Mouse (Mus musculus) adrenal gland, adult (tissue): ENCODE data around the gene Kcnn1.

ENCODE experiments used
- DNase-seq, 2 experiments: peaks; one replicate each; pipeline ENCODE4 v3.0.0; 2022 to 2023; ENCODE audit warnings: low spot score in 1 of 2; ENCODE audit not compliant: inconsistent age in 2 of 2

The Kcnn1 gene

GRCm38 (mm10) chr8:70893656-70894384, 30.8 kb upstream of the Kcnn1 start:
- peak; percentile 66 to 86 for DNase-seq

- no peak for DNase-seq
Measured at GRCm38 (mm10) chr8:70892896-70893655, 30.0 kb upstream of the Kcnn1 start.

- peak in 1 of 2 experiments; percentile 45 for DNase-seq
Measured at GRCm38 (mm10) chr8:70892022-70892895, 29.2 kb upstream of the Kcnn1 start, which contains the start of gene Slc5a5. TSS of gene Slc5a5 (minus strand) at chr8:70892757.

DNA sequence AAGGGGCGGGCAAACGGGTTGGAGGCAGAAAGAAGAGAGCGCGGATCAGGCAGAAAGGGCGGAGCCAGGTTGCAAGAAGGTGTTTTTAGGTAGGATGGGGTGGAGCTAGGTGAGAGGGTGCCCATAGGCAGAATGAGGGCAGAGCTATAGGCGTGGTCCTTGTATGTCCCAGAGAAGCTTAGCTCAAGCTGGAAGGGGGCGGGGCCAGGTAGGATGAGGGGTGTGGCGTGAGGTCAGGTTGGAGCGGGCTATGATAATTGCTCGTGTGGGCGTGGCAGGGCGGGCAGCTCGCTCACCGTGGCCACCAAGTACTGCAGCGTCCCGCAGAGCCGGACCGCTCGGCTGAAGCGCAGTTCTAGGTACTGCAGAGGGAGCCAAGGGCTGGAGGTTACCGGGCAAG, 28.3 kb upstream of the Kcnn1 start:
- DNase-seq, result peak in 1 of 2 experiments; percentile 28

GRCm38 (mm10) chr8:70890656-70891055, 27.6 kb upstream of the Kcnn1 start:
- no peak for DNase-seq

DNA sequence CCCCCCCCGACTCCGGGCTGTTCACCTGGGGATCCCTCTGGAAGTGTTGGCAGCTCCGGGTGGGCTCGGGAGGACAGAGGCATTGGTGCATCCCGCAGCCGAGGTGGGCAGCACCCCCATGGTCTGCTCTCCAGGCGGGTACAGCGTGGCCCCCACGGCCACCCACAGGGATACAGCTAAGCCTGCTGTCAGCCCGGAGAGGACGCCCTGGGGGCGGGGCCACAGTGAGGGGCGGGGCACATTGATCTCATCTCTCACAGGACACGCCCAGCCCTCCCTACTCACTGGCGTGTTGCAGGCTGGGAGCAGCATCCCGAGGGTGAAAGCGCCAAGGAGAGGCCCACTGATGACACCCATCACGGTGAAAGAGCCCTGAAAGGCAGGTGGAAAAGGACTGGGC, 24.6 kb upstream of the Kcnn1 start:
- DNase-seq, result peak in 1 of 2 experiments; percentile 61

DNA sequence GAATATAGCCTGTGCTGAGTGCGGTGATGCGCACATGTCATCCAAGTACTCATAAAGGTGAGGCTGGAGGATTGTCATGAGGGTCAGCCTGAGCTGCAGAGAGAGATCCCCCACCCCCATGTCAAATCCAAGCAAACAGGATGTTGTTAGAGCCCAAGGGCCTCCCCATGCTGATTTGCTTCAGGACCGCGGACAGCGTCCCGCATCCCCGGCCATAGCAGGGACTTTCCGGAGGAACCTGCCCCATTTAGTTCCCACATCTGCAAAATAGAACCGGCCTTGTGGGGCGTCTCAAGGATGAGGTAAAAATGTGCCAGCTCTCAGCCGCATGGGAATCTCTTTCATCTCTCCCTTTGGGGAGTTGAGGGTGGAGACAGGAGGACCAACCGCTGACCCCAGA, 22.6 kb upstream of the Kcnn1 start:
- peak in 1 of 2 experiments; percentile 56 for DNase-seq

GRCm38 (mm10) chr8:70884683-70885082, 21.6 kb upstream of the Kcnn1 start:
- DNase-seq, result no peak

DNA sequence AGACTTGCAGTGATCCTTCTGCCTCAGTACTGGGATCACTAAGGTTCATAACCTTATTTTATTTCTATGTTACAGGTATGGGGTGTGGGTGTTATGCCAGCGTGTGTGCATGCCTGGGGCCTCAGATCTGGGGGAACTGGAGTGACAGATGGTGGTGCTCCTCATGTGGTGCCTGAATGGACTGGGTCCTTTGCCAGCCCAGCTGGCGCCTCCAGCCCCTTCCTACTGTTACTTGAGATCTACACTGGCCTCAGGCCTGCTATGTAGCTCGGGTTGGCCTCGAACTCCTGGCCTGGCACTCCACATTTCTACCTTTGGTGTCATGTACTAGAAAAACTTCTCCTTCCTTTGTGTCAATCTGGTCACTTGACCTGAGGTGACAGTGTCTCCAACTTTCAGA, 21.1 kb upstream of the Kcnn1 start:
- no peak for DNase-seq

DNA sequence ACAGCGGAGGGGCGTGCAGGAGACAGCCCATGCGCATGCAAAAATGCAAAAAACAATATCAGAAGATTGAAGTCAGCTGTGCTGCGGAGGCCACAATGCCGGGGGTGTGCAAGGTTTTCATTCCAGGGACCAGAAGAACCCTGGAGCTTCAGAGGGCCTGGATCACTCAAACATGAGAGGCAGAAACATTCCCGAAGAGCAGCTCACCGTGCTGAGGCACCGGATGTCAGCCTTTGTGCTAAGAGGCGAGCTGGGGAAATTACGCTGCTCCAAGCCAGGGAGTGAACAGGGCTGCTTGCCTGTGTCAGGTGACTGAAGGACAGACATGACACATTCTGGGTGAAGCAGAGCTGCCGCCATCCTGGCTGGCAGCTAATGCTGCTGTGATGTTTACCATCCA, 17.5 kb upstream of the Kcnn1 start:
- DNase-seq, result peak in 1 of 2 experiments; percentile 34

- peak; percentile 42 to 58 for DNase-seq
Measured at GRCm38 (mm10) chr8:70880126-70880525, 17.1 kb upstream of the Kcnn1 start.

- no peak for DNase-seq
Measured at GRCm38 (mm10) chr8:70879500-70879899, 16.4 kb upstream of the Kcnn1 start.

DNA sequence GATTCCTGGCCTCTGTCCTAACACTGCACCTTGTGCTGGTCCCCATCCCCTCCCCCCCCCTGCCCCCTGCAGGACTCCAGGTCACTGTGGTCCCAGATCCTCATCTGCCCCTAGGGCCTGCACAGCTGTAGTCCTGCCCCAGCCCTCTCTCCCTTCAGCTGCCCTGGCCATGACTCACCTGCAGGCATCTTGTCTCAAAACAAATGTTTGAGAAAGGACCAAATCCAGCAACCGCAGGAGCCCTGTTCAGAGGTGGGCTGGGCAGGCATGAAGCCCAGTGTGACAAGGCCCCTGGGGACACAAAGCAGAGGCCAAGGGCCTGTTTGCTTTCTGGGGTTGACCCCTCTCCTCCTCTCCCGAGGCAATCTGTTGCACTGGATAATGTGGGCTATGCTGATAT, 15.1 kb upstream of the Kcnn1 start:
- DNase-seq, result no peak

GRCm38 (mm10) chr8:70876382-70876781, 13.3 kb upstream of the Kcnn1 start:
- peak in 1 of 2 experiments; percentile 20 for DNase-seq

DNA sequence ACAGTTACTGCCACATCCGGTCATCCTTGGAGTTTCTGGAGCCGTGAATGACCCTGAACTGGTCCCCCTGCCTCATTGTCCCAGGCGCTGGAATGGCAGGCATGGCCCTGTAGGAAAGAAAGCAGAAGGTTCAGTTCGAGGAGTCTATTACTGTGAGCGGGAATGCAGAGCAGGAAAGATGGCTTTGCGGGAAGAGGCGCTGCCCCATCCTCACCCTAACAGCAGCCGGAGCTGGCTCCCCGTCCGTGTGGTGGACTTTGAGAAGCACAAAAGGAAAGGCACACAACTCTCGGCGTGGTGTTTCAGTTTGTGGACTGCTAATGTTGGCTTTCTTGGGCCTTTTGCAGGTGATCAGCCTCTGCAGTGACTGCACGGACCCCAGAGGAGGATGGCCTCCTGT, 11.4 kb upstream of the Kcnn1 start:
- DNase-seq, result peak in 1 of 2 experiments; percentile 47

GRCm38 (mm10) chr8:70873364-70873985, 10.4 kb upstream of the Kcnn1 start, which contains the start of gene Ccdc124:
TSS of gene Ccdc124 (minus strand) at chr8:70873935.
- peak; percentile 96 to 99 for DNase-seq

- no peak for DNase-seq
Measured at GRCm38 (mm10) chr8:70872643-70873363, 9.7 kb upstream of the Kcnn1 start.

GRCm38 (mm10) chr8:70871195-70871807, 8.2 kb upstream of the Kcnn1 start:
- no peak for DNase-seq

- peak; percentile 80 to 91 for DNase-seq
Measured at GRCm38 (mm10) chr8:70869601-70870041, 6.6 kb upstream of the Kcnn1 start.

GRCm38 (mm10) chr8:70869199-70869571, 6.1 kb upstream of the Kcnn1 start:
- DNase-seq, result no peak
